Mouse (Mus musculus) heart, postnatal 0 days (tissue): ENCODE results near the gene Cyp26a1. TPM values are rescaled to one million over a fixed set of nuclear protein-coding genes. Genes with fewer than 3 reads are reported as not detected.

Experiments
- ATAC-seq: fragments of 200-750 bp; cut with Nextera tagmentation; 2 replicates; pipeline ENCODE4 v1.8.0; 2017; ENCODE audit warnings: low read depth, moderate number of reproducible peaks, moderate library complexity; ENCODE audit not compliant: insufficient read depth
- DNase-seq: peaks from one replicate; pipeline ENCODE4 v3.0.0-alpha.2; 2016; ENCODE audit warnings: low spot score
- H3K27ac ChIP-seq: fragments of 300-500 bp; sonication (generic); 2 replicates; pipeline ENCODE4 v1.5.1; 2014; ENCODE audit warnings: low read depth, mild to moderate bottlenecking
- H3K27me3 ChIP-seq: fragments of 300-500 bp; sonication (generic); 2 replicates; pipeline ENCODE4 v1.6.1; 2014; ENCODE audit warnings: low read length, mixed read lengths; ENCODE audit not compliant: control insufficient read depth, insufficient read depth
- H3K36me3 ChIP-seq: fragments of 300-500 bp; sonication (generic); replicated peaks from 2 replicates; pipeline ENCODE4 v1.6.1; 2014; ENCODE audit warnings: low read length, mixed read lengths; ENCODE audit not compliant: control insufficient read depth, insufficient read depth
- H3K4me1 ChIP-seq: fragments of 300-500 bp; sonication (generic); 2 replicates; pipeline ENCODE4 v1.6.1; 2014; ENCODE audit warnings: antibody characterized with exemption; ENCODE audit not compliant: control insufficient read depth, insufficient read depth
- H3K4me2 ChIP-seq: fragments of 300-500 bp; sonication (generic); 2 replicates; pipeline ENCODE4 v1.6.1; 2014; ENCODE audit warnings: low read depth, mild to moderate bottlenecking, low read length, moderate library complexity
- H3K4me3 ChIP-seq: fragments of 300-500 bp; sonication (generic); 2 replicates; pipeline ENCODE4 v1.5.1; 2014; ENCODE audit warnings: low read depth, low read length
- H3K9ac ChIP-seq: fragments of 300-500 bp; sonication (generic); replicated peaks from 2 replicates; pipeline ENCODE4 v1.6.1; 2014; ENCODE audit warnings: low read depth, low read length, mixed read lengths
- H3K9me3 ChIP-seq: fragments of 300-500 bp; sonication (generic); replicated peaks from 2 replicates; pipeline ENCODE4 v1.6.1; 2016; ENCODE audit warnings: low read length; ENCODE audit not compliant: control insufficient read depth
- CTCF ChIP-seq: IDR thresholded peaks from 2 replicates; pipeline ENCODE4 v1.5.1; 2016; ENCODE audit warnings: antibody characterized with exemption, control low read depth, low read depth
- EP300 ChIP-seq: IDR thresholded peaks from 2 replicates; pipeline ENCODE4 v1.6.1; 2016; ENCODE audit warnings: antibody characterized with exemption, low read depth
- WGBS: fragments of 180-500 bp; shearing (Covaris S2); extraction: QIAGEN DNeasy Blood & Tissue Kit; methylation state at CpG from one replicate; pipeline ENCODE4 v1.1.7; 2014; 5-methylcytosine and 5-hydroxymethylcytosine counted together
- polyA plus RNA-seq: library from polyadenylated mRNA; unstranded; fragments of >200 nt; fragmentation: Nextera tagmentation; extraction: Ambion mirVana; gene quantifications from 2 replicates; pipeline ENCODE4 v1.2.1, GENCODE M21; 2015
- total RNA-seq: library from RNA; depleted of rRNA; stranded (reverse); fragments of >200 nt; gene quantifications from 2 replicates; pipeline ENCODE4 v1.2.3, GENCODE M21; 2014; ENCODE audit warnings: low replicate concordance

Cyp26a1 gene
- total and polyA plus RNA-seq, 2 experiments from 2014 or later, result 0.08 to 1.3 TPM

DNA sequence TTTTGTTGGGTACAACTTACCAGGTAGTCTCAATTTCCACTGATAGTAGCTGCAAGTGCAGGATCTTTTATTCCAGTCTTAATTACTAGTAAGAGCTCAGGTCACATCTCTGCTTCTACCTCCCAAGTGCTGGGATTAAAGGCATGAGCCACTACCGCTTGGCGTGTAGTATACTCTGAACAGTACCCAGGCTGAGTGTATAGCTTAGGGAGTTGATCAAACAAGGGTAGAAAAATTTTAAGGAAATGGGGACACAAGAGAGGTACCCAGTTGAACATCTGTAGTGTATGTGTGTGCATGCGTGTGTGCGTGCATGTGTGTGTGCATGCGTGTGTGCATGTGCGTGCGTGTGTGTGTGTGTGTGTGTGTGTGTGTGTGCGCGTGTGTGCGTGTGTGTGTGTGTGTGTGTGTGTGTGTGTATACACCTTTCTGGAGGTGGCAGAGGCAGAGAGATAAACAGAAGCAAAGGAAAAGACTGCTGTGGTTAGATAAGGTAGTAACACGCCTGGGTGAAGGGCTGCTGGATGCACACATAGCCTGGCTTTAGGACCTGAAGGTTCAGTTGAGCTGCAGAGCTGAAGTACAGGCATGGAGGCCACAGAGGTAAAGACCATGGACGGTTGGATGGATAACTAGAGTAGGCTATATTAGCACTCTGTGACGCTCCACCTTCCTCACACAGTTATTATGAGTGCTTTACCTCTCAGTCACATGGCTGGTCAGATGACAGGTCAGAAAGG, 29.6 kb upstream of the Cyp26a1 start:
- 57% methylated on average over 13 of the region's 13 CpGs for WGBS
- no peak overlapping the region for H3K4me2 ChIP-seq
- no peaks in the 10 kb centered on the region for H3K9me3 ChIP-seq
- no peak overlapping the region for H3K4me3 ChIP-seq
- TF ChIP-seq EP300, result no peak
- no peak for TF ChIP-seq CTCF
- DNase-seq (no peak), ATAC-seq (no peak)
- no peaks in the 10 kb centered on the region for H3K36me3 ChIP-seq
- no peak overlapping the region for H3K9ac ChIP-seq
- H3K27me3 ChIP-seq, result no peaks in the 10 kb centered on the region
- no peak overlapping the region for H3K27ac ChIP-seq
- H3K4me1 ChIP-seq, result no peaks in the 10 kb centered on the region

DNA sequence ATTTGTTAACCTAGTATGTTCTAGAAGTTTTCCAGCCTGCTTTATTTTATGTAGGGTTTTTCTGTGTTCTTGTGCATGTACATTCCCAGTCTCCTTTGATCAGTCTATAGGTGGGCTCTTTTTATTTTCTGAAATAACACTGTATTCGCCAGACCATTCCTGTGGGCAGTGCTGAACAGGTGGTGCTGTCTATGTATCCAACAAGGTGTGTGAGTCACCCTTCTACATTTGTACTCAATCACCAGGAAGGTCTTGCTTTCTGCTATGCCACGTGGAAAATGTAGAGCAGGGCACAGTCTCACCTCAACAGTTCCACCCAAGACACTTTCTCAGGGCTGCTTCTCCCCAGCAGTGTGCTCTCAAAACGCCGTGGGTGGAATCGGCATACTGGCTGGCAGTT, 28.9 kb upstream of the Cyp26a1 start:
- no peak overlapping the region for H3K4me2 ChIP-seq
- H3K36me3 ChIP-seq, result no peaks in the 10 kb centered on the region
- no peaks in the 10 kb centered on the region for H3K27me3 ChIP-seq
- H3K9ac ChIP-seq, result no peak overlapping the region
- no peak overlapping the region for H3K27ac ChIP-seq
- 83% methylated on average over 5 of the region's 5 CpGs for whole genome bisulfite sequencing
- TF ChIP-seq EP300 (no peak), CTCF (no peak)
- H3K4me3 ChIP-seq, result no peak overlapping the region
- DNase-seq, result no peak
- no peaks in the 10 kb centered on the region for H3K4me1 ChIP-seq
- no peaks in the 10 kb centered on the region for H3K9me3 ChIP-seq
- no peak for ATAC-seq

DNA sequence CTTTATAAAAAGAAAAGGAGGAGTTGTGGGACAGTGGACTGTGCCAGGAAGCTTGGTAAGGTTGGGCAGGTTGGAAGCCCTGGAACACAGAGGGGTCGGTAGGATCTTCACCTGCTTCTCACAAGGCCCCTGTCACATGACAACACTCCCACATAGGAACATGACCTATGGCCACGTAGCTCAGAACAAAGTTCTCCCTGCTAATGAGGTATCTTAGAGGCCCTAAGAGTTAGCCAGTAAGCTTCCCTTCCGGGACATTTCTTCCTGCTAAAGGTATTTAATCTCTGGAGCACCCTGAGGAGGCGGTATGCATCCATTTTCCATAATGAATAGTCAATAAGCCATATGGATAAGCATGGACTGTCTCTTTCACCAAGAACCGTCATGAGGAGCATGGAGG, 28.1 kb upstream of the Cyp26a1 start:
- Histone ChIP-seq H3K9ac (no peak overlapping the region), H3K4me2 (no peak overlapping the region), H3K4me1 (no peaks in the 10 kb centered on the region), H3K9me3 (no peaks in the 10 kb centered on the region), H3K27me3 (no peaks in the 10 kb centered on the region), H3K27ac (no peak overlapping the region), H3K36me3 (no peaks in the 10 kb centered on the region), H3K4me3 (no peak overlapping the region)
- TF ChIP-seq CTCF, result no peak
- no peak for TF ChIP-seq EP300
- DNase-seq (no peak), ATAC-seq (no peak)
- 80% methylated on average over 5 of the region's 5 CpGs for WGBS

DNA sequence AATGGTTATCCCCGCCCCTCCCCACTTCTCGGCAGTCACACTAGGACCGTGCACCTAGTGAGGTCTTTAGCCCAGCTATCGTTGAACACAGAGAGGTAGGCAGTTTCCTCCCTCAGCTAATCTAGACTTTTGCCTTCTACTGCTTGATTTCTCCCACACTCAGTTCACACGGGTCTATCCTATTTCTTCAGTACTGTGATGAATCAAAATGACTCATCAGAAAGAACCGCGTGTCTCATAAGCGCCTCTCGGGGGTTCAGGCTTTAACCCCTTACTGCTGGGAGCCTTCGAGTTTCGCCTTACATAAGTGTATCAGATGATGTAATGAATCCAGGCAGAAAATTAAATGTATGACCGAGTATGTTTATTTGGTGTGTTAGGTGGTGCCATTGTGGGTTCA, 24.2 kb upstream of the Cyp26a1 start:
- no peaks in the 10 kb centered on the region for H3K4me1 ChIP-seq
- DNase-seq (no peak), ATAC-seq (no peak)
- H3K9me3 ChIP-seq, result no peaks in the 10 kb centered on the region
- 53% methylated on average over 12 of the region's 12 CpGs for WGBS
- no peak overlapping the region for H3K4me3 ChIP-seq
- H3K27me3 ChIP-seq, result no peaks in the 10 kb centered on the region
- no peak overlapping the region for H3K27ac ChIP-seq
- H3K36me3 ChIP-seq, result no peaks in the 10 kb centered on the region
- H3K4me2 ChIP-seq, result no peak overlapping the region
- no peak for TF ChIP-seq CTCF
- no peak for TF ChIP-seq EP300
- H3K9ac ChIP-seq, result no peak overlapping the region

DNA sequence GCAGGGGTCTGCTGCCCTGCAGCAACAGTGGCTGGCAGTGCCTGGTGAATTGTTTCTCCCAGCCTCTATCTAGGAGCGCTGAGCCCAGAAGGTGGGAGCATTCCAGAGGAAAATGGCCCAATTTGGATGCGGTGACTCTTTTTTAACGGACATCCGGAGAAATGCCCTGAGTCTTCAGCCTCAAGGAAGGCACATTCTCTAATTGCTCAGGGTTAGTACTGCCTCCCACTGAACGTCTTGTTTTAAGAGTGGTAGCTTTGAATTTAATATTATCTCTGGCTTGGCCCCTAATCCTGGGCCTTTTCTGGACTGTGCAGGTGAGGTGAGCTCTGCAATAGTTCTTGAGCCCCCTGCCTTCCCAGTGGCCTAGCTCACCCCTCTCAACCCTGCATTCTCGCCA, 12.3 kb upstream of the Cyp26a1 start, which contains the start of gene Cyp26c1:
Gene Cyp26c1, plus strand, starts transcription at position 301 of the 400 bp plus-strand sequence.
- ATAC-seq (no peak), DNase-seq (no peak)

DNA sequence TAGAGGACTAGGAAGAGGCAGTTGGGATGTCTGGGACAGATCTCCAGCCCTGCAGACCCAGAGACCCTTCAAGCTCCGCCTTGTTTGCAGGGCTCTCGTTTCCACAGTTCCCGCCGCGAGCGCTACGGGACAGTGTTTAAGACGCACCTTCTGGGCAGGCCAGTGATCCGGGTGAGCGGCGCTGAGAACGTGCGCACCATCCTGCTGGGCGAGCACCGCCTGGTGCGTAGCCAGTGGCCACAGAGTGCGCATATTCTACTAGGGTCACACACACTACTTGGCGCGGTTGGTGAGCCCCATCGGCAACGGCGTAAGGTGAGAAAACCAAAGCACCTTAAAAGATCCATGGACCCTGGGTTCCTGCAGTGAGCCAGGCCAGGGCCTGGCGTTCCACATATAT, 11.3 kb upstream of the Cyp26a1 start:
- Histone ChIP-seq H3K9me3 (no peaks in the 10 kb centered on the region), H3K9ac (no peak overlapping the region), H3K36me3 (peaks cover 7% of the 10 kb centered on the region), H3K4me2 (no peak overlapping the region), H3K27me3 (peaks cover 79% of the 10 kb centered on the region), H3K27ac (no peak overlapping the region), H3K4me1 (no peaks in the 10 kb centered on the region), H3K4me3 (no peak overlapping the region)
- TF ChIP-seq EP300, result no peak
- TF ChIP-seq CTCF, result no peak
- DNase-seq (no peak), ATAC-seq (no peak; the same call in 1 of the 2 replicates)
- 22% methylated on average over 23 of the region's 23 CpGs for WGBS

More for the DNA sequence above, 12.3 kb upstream of the Cyp26a1 start, which contains the start of gene Cyp26c1:
- Histone ChIP-seq H3K9ac (no peak within 1 kb of the TSS), H3K9me3 (no peaks in the 10 kb centered on the region), H3K4me3 (no peak within 1 kb of the TSS), H3K4me2 (no peak within 1 kb of the TSS), H3K4me1 (no peaks in the 10 kb centered on the region), H3K36me3 (peaks cover 7% of the 10 kb centered on the region), H3K27me3 (peaks cover 68% of the 10 kb centered on the region), H3K27ac (no peak within 1 kb of the TSS)
- 54% methylated on average over 6 of the region's 6 CpGs for WGBS
- TF ChIP-seq EP300, result no peak
- no peak for TF ChIP-seq CTCF
